Mouse (Mus musculus) bone marrow macrophage, adult 2 months (primary cell): ENCODE data around the gene Ddx5.

Source experiments
- CTCF ChIP-seq: IDR thresholded peaks from 2 replicates; pipeline ENCODE4 v1.5.1; 2012; ENCODE audit warnings: low read depth, mild to moderate bottlenecking, low read length, moderate library complexity
- POLR2A ChIP-seq: IDR thresholded peaks from 2 replicates; pipeline ENCODE4 v1.6.1; 2012; ENCODE audit warnings: mild to moderate bottlenecking, low read depth, low read length, borderline replicate concordance

DNA sequence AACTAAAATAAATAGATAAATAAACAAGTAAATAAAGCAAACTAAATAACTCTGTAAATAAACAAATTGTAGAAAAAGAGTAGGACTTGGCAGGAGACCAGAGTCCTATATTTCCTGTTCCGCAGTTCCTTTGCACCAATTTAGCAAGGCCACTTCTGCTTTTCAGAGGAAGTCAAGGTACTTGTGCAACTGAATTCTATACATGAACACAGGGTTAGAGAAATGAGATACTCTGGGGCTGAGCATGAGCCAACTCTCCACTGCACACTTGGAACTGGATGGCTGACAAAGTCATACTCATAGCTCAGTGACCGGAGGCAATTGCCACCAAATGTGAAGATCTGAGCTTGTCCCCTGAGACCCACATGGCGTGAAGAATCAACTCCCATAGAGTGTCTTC lies 30.0 kb downstream of the Ddx5 start:
- TF ChIP-seq POLR2A (no peak), CTCF (no peak)
